Mouse (Mus musculus) right cerebral cortex, postnatal 10 days (tissue): ENCODE data around the gene Adap1.
A peak's percentile ranks its signal among the peaks of the same experiment; 100 is the strongest.

Source experiments
- DNase-seq, 2 experiments: peaks; one replicate each; pipeline ENCODE4 v3.0.0; 2021; ENCODE audit warnings: low spot score in 2 of 2

The Adap1 gene

GRCm38 (mm10) chr5:139252081-139252909, 73.1 kb downstream of the Adap1 start, which contains the start of gene Get4:
Get4 (plus strand) TSS chr5:139252324.
- DNase-seq, result peak; percentile 100

GRCm38 (mm10) chr5:139251736-139252080, 73.7 kb downstream of the Adap1 start:
- DNase-seq, result no peak

GRCm38 (mm10) chr5:139251279-139251678, 74.1 kb downstream of the Adap1 start:
- no peak for DNase-seq

- peak in 1 of 2 experiments; percentile 31 for DNase-seq
Observed at GRCm38 (mm10) chr5:139248846-139249245, 76.6 kb downstream of the Adap1 start.

GRCm38 (mm10) chr5:139247767-139248166, 77.7 kb downstream of the Adap1 start:
- no peak for DNase-seq

- DNase-seq, result no peak
Observed at GRCm38 (mm10) chr5:139243384-139243783, 82.0 kb downstream of the Adap1 start.

GRCm38 (mm10) chr5:139241022-139241761, 84.2 kb downstream of the Adap1 start:
- DNase-seq, result no peak

- DNase-seq, result no peak
Observed at GRCm38 (mm10) chr5:139237436-139237835, 88.0 kb downstream of the Adap1 start.

- DNase-seq, result no peak
Observed at GRCm38 (mm10) chr5:139234423-139234822, 91.0 kb downstream of the Adap1 start.

- DNase-seq, result no peak
Observed at GRCm38 (mm10) chr5:139232083-139232482, 93.3 kb downstream of the Adap1 start.

GRCm38 (mm10) chr5:139229716-139230115, 95.7 kb downstream of the Adap1 start:
- no peak for DNase-seq

GRCm38 (mm10) chr5:139228318-139228717, 97.1 kb downstream of the Adap1 start:
- DNase-seq, result no peak

GRCm38 (mm10) chr5:139227645-139228044, 97.8 kb downstream of the Adap1 start:
- DNase-seq, result no peak

- no peak for DNase-seq
Observed at GRCm38 (mm10) chr5:139227236-139227635, 98.2 kb downstream of the Adap1 start.

GRCm38 (mm10) chr5:139223331-139223730, 102.1 kb downstream of the Adap1 start:
- no peak for DNase-seq
